Mouse (Mus musculus): Measurements from ENCODE around the gene Dnttip1.

Dnttip1 gene

GRCm38 (mm10) chr2:164781876-164782275 is 36.1 kb downstream of the Dnttip1 start:
- DNase-seq (ENCODE audit: low read depth, low spot score), result no peak

GRCm38 (mm10) chr2:164783926-164784581 is 38.3 kb downstream of the Dnttip1 start:
- DNase-seq (ENCODE audit: low read depth, low spot score), result peak; percentile 81

GRCm38 (mm10) chr2:164784869-164785420 is 39.2 kb downstream of the Dnttip1 start:
- DNase-seq (ENCODE audit: low read depth, low spot score), result no peak

- DNase-seq (ENCODE audit: low read depth, low spot score), result peak; percentile 77
These were observed 40.0 kb downstream of the Dnttip1 start, which contains the start of gene Snx21 for GRCm38 (mm10) chr2:164785481-164786387. Gene Snx21, plus strand, starts transcription at chr2:164785823.

DNA sequence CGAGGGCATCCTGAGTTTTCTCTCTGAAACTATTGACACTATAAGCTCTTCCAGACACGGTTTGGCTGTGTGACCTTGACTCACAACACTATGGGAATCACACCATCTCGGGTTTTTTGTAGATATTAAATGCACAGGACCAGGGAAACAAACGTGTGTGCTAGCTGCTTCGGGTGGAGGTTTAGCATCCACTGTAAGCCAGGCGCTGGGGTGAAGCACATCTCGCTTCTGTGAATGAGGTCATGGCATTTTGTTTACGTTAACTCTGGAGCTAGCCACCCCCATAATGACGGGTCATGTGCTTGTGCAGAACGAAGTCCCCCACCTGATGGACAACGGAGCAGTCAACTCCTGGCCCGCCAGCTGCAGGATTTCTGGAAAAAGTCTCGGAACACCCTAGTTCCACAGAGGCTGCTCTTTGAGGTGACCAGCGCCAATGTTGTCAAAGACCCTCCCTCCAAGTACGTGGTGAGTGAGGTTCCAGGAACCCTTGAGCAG is 40.7 kb downstream of the Dnttip1 start:
- DNase-seq (ENCODE audit: low read depth, low spot score), result no peak

DNA sequence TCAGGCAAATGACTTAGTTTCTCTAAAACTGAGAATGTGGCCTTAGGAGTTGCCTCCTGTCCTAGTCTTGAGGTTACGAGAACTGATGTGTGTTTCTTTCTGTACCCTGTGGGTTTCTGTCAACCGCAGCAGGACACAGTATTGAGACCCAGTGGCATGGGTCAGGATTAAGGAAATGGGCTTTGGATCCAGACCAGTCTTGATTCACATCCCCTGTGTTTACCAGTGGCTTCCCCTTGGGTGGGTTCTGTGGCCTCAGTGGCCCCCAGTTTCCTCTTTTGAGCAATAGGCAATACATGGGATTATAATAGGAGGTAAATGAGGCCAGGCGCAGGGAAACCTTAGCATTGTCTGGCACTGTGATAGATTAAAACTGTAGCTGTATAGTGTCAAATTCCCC is 41.2 kb downstream of the Dnttip1 start:
- no peak for DNase-seq (ENCODE audit: low read depth, low spot score)

- DNase-seq (ENCODE audit: low read depth, low spot score), result no peak
These were observed 42.0 kb downstream of the Dnttip1 start for GRCm38 (mm10) chr2:164787779-164788178.

DNA sequence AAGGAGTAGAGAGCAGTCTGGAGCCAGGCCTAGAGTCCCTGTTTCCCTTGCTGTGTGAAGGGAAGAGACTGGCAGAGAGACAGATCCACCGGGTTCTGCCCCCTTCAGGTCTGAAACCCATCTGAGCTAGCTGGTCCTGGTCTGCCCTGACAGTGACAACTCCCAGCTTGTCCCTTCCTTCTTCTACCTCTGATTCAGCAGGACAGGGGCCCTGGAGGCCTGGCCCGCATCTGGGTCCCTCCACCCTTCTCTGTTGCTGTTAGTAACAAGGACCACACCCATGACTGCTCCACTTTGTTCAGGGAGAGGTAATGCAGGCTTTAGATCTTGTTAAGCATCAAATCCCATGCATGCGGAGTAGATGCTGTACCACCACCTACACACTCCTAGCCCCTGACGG is 42.6 kb downstream of the Dnttip1 start:
- peak; percentile 47 for DNase-seq (ENCODE audit: low read depth, low spot score)

DNA sequence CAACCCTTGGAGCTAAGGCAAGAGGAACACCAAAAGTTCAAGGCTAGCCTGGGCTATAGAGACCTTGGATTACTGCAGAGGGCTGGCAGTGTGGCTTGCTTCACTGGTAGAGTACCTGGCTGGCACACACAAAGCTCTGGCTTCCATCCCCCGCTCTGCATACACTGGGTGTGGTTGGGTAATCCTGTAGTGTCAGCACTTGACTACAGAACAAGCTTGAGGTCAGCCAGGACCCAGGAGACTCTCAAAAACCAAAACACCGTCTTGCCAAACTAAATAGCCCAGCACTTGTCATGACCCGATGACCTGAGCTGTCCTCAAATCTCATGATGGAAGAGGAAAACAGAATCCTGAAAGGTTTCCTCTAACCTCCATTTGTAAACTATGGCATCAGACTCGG is 44.7 kb downstream of the Dnttip1 start:
- no peak for DNase-seq (ENCODE audit: low read depth, low spot score)

GRCm38 (mm10) chr2:164791841-164792261 is 46.1 kb downstream of the Dnttip1 start:
- DNase-seq (ENCODE audit: low read depth, low spot score), result no peak

GRCm38 (mm10) chr2:164792400-164793190 is 46.8 kb downstream of the Dnttip1 start:
- DNase-seq (ENCODE audit: low read depth, low spot score), result no peak

GRCm38 (mm10) chr2:164793236-164793635 is 47.5 kb downstream of the Dnttip1 start:
- peak; percentile 89 for DNase-seq (ENCODE audit: low read depth, low spot score)

DNA sequence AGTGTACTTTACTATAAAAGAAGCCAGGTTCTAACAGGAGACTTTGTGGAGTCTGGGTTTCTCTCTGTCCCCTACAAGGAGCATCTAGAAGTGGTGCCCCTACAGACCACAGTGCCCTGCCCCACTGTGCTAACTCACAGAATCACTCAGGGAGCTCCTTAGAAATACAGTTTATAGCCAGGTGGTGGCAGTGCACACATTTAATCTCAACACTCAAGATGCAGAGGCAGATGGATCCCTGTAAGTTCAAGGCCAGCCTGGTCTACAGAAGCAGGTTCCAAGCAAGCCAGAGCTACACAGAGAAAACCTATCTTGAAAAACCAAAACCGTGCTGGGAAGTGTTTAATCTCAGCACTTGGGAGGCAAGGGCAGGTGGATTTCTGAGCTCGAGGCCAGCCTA is 48.0 kb downstream of the Dnttip1 start:
- peak; percentile 66 for DNase-seq (ENCODE audit: low read depth, low spot score)

- peak; percentile 93 for DNase-seq (ENCODE audit: low read depth, low spot score)
These were observed 48.5 kb downstream of the Dnttip1 start for GRCm38 (mm10) chr2:164794293-164794692.

GRCm38 (mm10) chr2:164795868-164796267 is 50.1 kb downstream of the Dnttip1 start:
- DNase-seq (ENCODE audit: low read depth, low spot score), result no peak

GRCm38 (mm10) chr2:164798554-164798953 is 52.8 kb downstream of the Dnttip1 start:
- peak; percentile 86 for DNase-seq (ENCODE audit: low read depth, low spot score)

DNA sequence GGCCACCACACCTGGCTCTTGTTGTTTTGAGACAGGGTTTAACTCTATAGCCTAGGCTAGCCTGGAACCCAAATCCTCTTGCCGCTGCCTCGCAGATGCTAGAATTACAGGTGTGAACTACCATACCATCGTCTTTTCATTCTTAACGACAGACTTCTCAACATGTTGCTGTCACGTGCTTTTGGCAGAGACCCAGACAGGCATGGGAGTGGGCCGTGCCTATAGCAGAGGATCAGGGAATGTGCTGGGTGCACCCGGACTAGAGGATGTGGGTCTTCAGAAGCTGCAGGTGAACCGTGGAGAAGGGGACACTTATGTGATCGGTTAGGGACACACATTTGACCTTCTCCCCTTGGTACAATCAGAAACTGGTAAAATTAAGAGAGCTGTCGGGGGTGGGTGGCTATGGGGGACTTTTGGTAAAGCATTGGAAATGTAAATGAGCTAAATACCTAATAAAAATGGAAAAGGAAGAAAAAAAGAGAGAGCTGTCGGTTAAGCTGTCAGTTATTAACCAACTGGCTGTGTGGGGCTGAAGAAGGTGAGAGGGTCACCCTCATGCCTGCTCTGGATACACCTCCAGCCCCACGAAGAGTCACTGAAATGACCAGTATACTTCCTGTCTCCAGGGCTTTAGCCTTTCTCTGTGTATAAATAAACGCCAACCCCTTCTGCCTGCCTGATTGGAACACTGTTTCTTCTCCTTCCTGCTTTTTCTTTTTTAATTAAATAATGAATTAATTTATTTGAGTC is 54.6 kb downstream of the Dnttip1 start:
- no peak for DNase-seq (ENCODE audit: low read depth, low spot score)

- no peak for DNase-seq (ENCODE audit: low read depth, low spot score)
These were observed 57.6 kb downstream of the Dnttip1 start for GRCm38 (mm10) chr2:164803201-164803920.

- no peak for DNase-seq (ENCODE audit: low read depth, low spot score)
These were observed 58.1 kb downstream of the Dnttip1 start for GRCm38 (mm10) chr2:164803921-164804313.
